Mouse (Mus musculus): ENCODE results near the gene Runx2.

Gene Runx2

DNA sequence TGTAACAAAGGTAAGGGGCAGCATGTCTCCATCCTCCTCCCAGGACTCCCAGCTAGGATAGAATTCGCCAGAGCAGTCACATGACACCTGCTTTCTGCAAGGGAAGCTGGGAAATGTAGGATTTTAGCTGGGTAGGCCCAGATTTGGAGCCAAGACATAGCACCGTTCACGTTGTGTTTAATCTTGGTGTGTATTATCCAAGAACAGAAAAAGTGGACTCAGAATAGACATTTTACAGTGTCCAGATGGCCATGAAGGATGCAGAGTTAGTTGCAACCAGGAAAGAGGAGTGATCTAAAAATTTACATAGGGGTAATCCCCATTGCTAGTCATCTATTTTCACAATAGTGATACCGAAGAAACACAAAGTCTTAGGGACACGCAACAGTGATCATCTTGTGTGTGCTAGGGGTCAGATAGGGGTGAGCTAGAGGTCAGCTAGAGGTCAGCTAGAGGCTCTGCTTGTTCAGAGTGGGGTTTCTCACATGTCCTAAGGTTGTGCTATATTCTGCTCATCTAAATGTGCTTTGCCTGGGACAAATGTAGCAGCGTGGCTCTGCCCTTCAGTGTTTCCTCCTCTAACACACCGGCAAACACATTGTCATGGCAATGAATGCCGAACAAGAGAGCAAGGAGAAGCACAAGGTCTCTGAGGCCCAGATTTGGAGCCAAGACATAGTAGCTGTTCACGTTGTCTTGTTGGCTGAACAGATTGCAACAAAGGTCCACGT, 326.9 kb downstream of the Runx2 start:
- POLR2A ChIA-PET: interaction anchor here in 3 of 4 experiments (0.5 to 1.0 kb wide), 3 partner anchors 14 to 1339 kb away, joined by 3 to 5 read pairs (median 5); no protein-coding TSS in a partner anchor
- CTCF ChIA-PET: no interaction called here

GRCm38 (mm10) chr17:44485337-44485736, 329.3 kb downstream of the Runx2 start:
- POLR2A ChIA-PET: interaction anchor here in 1 of 4 experiments (0.8 kb wide), 1 partner anchor 10 kb away, joined by 5 read pairs; no protein-coding TSS in a partner anchor

GRCm38 (mm10) chr17:44479918-44480317, 334.7 kb downstream of the Runx2 start:
- ChIA-PET CTCF (no interaction called here), POLR2A (interaction anchor here in 1 of 4 experiments (0.6 kb wide), 1 partner anchor 64 kb away, joined by 4 read pairs; no protein-coding TSS in a partner anchor)

More at GRCm38 (mm10) chr17:44485337-44485736, 329.3 kb downstream of the Runx2 start:
- CTCF ChIA-PET: interaction anchor here in 1 of 4 experiments (0.5 kb wide), 1 partner anchor 277 kb away, joined by 3 read pairs; no protein-coding TSS in a partner anchor

GRCm38 (mm10) chr17:44479491-44479890, 335.1 kb downstream of the Runx2 start:
- ChIA-PET CTCF (no interaction called here), POLR2A (no interaction called here)

- ChIA-PET POLR2A (no interaction called here), CTCF (no interaction called here)
These were observed 338.7 kb downstream of the Runx2 start for GRCm38 (mm10) chr17:44475910-44476309.

DNA sequence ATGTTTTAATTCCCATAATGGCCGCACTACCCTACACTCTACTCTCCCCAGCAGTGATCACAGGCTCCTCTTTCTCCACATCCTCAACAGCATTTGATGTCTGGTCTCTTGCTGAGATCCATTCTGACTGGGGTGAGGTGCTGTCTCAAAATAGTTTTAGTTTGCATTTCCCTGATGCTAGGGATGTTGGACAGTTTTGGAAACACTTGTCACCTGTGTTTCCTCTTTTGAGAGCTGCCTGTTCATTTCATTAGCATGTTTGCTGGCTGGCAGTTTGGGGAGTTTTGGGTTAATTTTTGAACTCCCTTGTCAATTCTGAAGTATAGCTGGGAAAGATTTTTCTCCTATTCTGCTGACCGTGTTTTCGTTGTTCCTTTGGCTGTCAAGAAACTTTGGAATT, 340.3 kb downstream of the Runx2 start:
- CTCF ChIA-PET: no interaction called here
- POLR2A ChIA-PET: no interaction called here

- ChIA-PET CTCF (interaction anchor here in 3 of 4 experiments (0.6 to 1.3 kb wide), 4 partner anchors 17 to 1160 kb away, joined by 3 to 6 read pairs (median 6); no protein-coding TSS in a partner anchor), POLR2A (interaction anchor here in 3 of 4 experiments (0.6 to 1.3 kb wide), 4 partner anchors 9 to 1534 kb away, joined by 3 to 5 read pairs (median 4); no protein-coding TSS in a partner anchor)
These were observed 341.9 kb downstream of the Runx2 start for GRCm38 (mm10) chr17:44472695-44473094.

- POLR2A ChIA-PET: no interaction called here
- CTCF ChIA-PET: no interaction called here
These were observed 350.9 kb downstream of the Runx2 start for GRCm38 (mm10) chr17:44463679-44464078.

DNA sequence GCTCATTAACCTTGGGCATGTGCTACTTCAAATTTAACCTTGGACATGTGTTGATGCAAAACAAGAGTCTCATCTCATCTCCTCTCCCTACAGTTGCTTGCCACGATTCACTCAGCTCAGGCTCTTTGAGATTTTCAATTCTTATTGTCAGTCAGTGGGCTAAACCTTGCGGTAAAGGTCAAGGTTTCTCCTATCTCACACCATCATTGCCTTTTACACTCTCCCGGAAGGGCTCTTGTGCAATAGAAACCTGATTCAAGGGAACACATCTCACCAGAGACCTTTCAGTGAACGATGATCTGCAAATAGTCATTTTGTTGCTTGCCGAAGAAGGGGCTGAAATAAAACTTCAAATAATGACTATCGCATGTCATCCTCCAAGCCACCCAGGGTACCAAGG, 354.4 kb downstream of the Runx2 start:
- POLR2A ChIA-PET: no interaction called here
- CTCF ChIA-PET: no interaction called here

DNA sequence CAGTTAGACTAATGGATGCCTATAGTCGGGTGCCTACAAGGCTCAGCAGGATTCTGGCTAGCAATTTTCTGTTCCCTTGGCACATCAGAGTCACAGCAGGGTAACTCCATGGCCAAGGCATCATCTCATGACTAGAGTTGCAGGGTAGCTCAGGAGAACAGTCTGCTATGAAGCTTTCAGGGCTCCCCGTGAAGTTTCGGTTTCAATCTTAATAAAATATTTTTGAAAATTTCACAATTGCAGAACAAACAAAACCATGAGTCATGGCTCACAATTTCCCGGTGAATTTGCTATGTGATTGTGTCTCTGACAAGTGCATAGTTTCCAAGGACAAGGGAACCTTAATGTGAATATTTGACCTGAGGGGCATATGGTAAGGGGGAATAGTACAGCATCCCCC, 355.6 kb downstream of the Runx2 start:
- ChIA-PET CTCF (no interaction called here), POLR2A (no interaction called here)

- POLR2A ChIA-PET: interaction anchor here in 1 of 4 experiments (0.5 kb wide), 1 partner anchor 83 kb away, joined by 3 read pairs; no protein-coding TSS in a partner anchor
- CTCF ChIA-PET: no interaction called here
These were observed 357.9 kb downstream of the Runx2 start for GRCm38 (mm10) chr17:44456696-44457095.

DNA sequence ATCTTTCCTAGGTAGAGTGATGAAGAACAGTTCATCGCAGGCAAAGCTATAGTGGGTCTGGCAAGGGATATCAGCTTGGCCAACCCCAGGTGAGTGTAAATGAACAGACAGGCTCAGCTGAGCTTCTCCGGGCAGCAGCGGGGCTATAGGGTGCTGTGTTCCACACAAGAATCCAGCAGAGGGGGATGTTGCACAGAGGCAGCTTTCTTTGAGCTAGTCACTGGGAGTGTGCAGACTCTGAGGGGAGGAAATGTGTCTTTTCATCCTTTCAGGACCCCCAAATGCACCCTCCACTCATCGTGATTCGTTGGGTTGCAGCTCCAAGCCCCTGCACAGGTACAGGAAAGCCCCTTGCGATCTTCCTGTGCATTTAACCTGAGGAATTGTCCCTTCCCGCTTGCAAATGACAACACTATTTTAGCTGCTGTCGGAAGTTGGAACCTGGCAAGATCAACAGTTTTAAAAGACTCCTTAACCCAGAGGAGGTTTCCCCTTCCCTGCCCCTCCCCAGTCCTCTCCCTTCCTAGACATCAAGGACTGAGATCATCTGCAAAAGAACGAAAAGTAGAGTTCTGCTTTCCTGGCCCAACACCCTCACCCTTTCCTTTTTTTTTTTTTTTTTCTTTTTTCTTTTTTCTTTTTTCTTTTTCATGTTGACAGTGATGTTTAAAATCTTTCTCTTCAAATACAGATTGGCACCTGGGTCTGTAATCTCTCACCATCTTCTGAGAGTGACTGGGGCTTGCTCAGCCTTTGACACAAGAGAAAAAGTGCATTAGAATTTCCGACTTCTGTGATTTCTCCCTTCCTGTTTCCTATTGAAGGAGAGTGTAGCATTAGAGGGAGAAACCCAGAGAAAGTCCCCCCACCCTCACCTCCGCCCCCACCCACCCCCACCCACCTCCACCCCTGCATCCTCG, 358.7 kb downstream of the Runx2 start:
- CTCF ChIA-PET: interaction anchor here (0.6 to 1.4 kb wide), 29 partner anchors 13 to 947 kb away, joined by 3 to 9 read pairs (median 3); no protein-coding TSS in a partner anchor
- POLR2A ChIA-PET: interaction anchor here in 1 of 4 experiments (0.6 to 1.0 kb wide), 2 partner anchors 96 to 348 kb away, joined by 3 to 4 read pairs; no protein-coding TSS in a partner anchor

DNA sequence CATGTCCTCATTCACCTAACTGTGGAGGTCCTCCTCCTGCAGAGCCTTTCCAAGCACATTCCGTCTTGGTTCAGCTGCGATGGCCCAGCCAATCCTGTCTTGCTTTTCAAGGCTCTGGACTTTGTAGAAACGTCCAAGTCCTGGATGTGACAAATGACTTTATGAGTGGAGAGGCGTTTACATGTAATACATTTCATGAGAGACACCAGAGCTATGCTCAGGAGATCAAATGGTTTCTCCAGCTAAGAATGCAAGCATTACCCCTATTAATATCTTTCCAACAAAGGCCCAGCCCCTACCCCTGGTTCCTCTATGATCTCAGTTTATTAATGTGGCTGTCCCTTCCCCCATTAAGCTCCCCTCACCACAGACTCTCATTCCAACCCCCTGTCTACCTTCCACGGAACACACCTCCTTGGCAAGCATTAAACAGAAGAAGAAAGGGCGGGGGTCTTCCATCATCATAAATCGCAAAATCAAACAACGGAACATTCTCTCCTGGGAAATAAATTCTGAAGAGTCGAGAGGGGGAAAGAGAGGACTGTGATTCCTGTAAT, 364.6 kb downstream of the Runx2 start:
- CTCF ChIA-PET: no interaction called here
- POLR2A ChIA-PET: no interaction called here
